Mouse (Mus musculus): ENCODE results near the gene Macf1.

The Macf1 gene

DNA sequence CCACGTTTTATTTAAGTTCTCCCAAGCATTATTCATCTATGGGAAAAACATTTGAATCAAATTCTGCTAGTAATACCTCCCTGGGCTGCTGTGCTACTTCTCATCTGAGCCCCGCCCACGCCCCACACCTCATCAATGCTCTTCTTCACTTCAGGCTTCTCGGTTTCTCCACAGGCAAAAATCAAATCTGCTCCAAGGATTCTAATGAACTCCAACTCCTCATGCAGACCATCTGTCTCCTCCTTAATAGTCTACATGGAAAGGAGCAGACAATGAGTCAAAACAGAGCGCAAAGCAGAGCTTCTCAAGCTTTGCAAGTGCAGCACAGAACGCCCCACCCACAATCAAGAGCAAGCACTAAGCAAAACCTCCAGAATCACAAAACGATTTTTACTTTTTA, 301.0 kb downstream of the Macf1 start:
- Histone ChIP-seq H3K4me1 (replicated peaks; ENCODE audit: low read depth, low read length) (0 out of 2 replicates have a peak, but pooled peaks cover 2% of the 10 kb centered on the region), H3K9me3 (ENCODE audit: low read length) (no peaks in the 10 kb centered on the region), H3K36me3 (ENCODE audit: insufficient read depth, low read length) (peaks cover 89% of the 10 kb centered on the region), H3K27me3 (ENCODE audit: insufficient read depth, low read length) (no peaks in the 10 kb centered on the region), H3K4me3 (replicated peaks; ENCODE audit: low read length) (no peak overlapping the region)
- no peak for TF ChIP-seq CTCF (conservative IDR thresholded peaks at IDR 0.05; ENCODE audit: low read length)

DNA sequence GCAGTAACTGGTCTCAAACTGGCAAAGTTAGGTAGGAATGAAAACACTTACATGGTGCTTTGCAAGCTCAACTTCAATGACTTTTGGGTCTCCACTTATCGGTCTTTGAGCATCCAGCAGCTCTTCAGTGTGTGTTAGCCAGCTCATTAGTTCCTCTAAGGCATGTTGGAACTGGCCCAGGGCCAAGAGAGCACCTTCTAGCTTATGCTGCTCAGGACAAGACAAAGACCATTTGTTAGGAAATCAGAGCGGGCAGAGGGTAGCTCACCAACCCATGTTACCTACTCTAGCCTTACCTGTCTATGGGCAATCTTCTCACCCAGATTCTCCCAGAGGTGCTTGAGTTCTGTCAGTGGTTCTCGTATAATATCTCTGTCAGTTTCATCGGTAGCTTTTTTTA, 302.1 kb downstream of the Macf1 start:
- Histone ChIP-seq H3K4me3 (replicated peaks; ENCODE audit: low read length) (no peak overlapping the region), H3K4me1 (replicated peaks; ENCODE audit: low read depth, low read length) (0 out of 2 replicates have a peak, but pooled peaks cover 2% of the 10 kb centered on the region), H3K36me3 (ENCODE audit: insufficient read depth, low read length) (peaks cover 93% of the 10 kb centered on the region), H3K27me3 (ENCODE audit: insufficient read depth, low read length) (no peaks in the 10 kb centered on the region), H3K9me3 (ENCODE audit: low read length) (no peaks in the 10 kb centered on the region)
- TF ChIP-seq NANOG (IDR thresholded peaks at IDR 0.05; ENCODE audit: borderline replicate concordance, low read length) (no peak), POU5F1 (IDR thresholded peaks at IDR 0.05; ENCODE audit: borderline replicate concordance, low read length) (no peak), CTCF (conservative IDR thresholded peaks at IDR 0.05; ENCODE audit: low read length) (no peak)

- Histone ChIP-seq H3K4me1 (replicated peaks; ENCODE audit: low read depth, low read length) (0 out of 2 replicates have a peak, but pooled peaks cover 2% of the 10 kb centered on the region), H3K27me3 (ENCODE audit: insufficient read depth, low read length) (no peaks in the 10 kb centered on the region), H3K4me3 (replicated peaks; ENCODE audit: low read length) (no peak overlapping the region), H3K9me3 (ENCODE audit: low read length) (no peaks in the 10 kb centered on the region), H3K36me3 (ENCODE audit: insufficient read depth, low read length) (peaks cover 93% of the 10 kb centered on the region)
- TF ChIP-seq POU5F1 (IDR thresholded peaks at IDR 0.05; ENCODE audit: borderline replicate concordance, low read length) (no peak), NANOG (IDR thresholded peaks at IDR 0.05; ENCODE audit: borderline replicate concordance, low read length) (no peak), CTCF (conservative IDR thresholded peaks at IDR 0.05; ENCODE audit: low read length) (no peak)
Observed at GRCm38 (mm10) chr4:123381598-123381997, 302.6 kb downstream of the Macf1 start.

DNA sequence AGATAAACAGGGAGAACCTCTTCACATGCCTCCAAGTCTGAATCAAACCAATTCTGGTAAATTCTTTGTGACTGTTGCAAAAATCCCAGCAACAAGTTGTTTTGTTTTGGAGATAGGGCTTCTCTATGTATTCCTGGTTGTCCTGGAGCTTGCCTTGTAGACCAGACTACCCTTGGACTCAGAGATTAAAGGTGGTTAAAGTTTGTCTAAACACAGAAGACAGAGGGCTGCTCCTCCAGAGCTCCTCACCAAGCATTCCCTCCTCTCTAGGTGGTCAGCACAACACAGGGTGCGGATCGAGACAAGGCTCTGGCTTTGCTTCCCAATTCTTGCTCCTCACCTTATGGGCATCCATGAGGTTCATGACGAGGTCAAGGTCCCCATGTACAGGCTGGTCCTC, 308.1 kb downstream of the Macf1 start:
- TF ChIP-seq POU5F1 (IDR thresholded peaks at IDR 0.05; ENCODE audit: borderline replicate concordance, low read length) = no peak
- no peak for TF ChIP-seq NANOG (IDR thresholded peaks at IDR 0.05; ENCODE audit: borderline replicate concordance, low read length)
- TF ChIP-seq CTCF (conservative IDR thresholded peaks at IDR 0.05; ENCODE audit: low read length) = no peak
- H3K27me3 ChIP-seq (ENCODE audit: insufficient read depth, low read length) = no peaks in the 10 kb centered on the region
- H3K36me3 ChIP-seq (ENCODE audit: insufficient read depth, low read length) = peaks cover 94% of the 10 kb centered on the region
- H3K9me3 ChIP-seq (ENCODE audit: low read length) = peaks cover 13% of the 10 kb centered on the region
- no peak overlapping the region for H3K4me3 ChIP-seq (replicated peaks; ENCODE audit: low read length)
- no peaks in the 10 kb centered on the region for H3K4me1 ChIP-seq (replicated peaks; ENCODE audit: low read depth, low read length)

GRCm38 (mm10) chr4:123374316-123375008, 309.7 kb downstream of the Macf1 start:
- peaks cover 13% of the 10 kb centered on the region for H3K9me3 ChIP-seq (ENCODE audit: low read length)
- TF ChIP-seq POU5F1 (IDR thresholded peaks at IDR 0.05; ENCODE audit: borderline replicate concordance, low read length) (no peak), NANOG (IDR thresholded peaks at IDR 0.05; ENCODE audit: borderline replicate concordance, low read length) (no peak), CTCF (conservative IDR thresholded peaks at IDR 0.05; ENCODE audit: low read length) (no peak)
- no peak overlapping the region for H3K4me3 ChIP-seq (replicated peaks; ENCODE audit: low read length)
- H3K36me3 ChIP-seq (ENCODE audit: insufficient read depth, low read length) = peaks cover 95% of the 10 kb centered on the region
- no peaks in the 10 kb centered on the region for H3K4me1 ChIP-seq (replicated peaks; ENCODE audit: low read depth, low read length)
- H3K27me3 ChIP-seq (ENCODE audit: insufficient read depth, low read length) = no peaks in the 10 kb centered on the region

DNA sequence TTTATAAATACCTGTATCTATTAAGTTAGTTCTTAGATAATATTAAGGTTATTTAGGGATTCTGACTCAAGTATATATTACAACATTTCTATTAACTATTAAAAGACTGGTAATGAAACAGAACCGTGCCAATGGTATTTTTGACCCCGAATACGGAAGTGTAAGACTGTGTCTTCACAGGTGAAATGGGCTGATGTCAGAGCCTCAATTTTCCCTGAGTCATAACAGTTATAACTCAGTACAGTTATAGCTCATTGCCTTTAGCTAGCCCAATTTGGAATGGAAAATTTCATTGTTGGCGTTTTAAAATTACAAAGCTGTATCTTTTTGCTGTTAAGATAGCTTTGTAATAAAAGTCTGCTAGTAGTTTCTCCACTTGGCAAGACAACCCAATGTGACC, 320.6 kb downstream of the Macf1 start:
- Histone ChIP-seq H3K4me3 (replicated peaks; ENCODE audit: low read length) (no peak overlapping the region), H3K4me1 (replicated peaks; ENCODE audit: low read depth, low read length) (no peaks in the 10 kb centered on the region), H3K9me3 (ENCODE audit: low read length) (no peaks in the 10 kb centered on the region), H3K36me3 (ENCODE audit: insufficient read depth, low read length) (peaks cover 92% of the 10 kb centered on the region), H3K27me3 (ENCODE audit: insufficient read depth, low read length) (no peaks in the 10 kb centered on the region)
- TF ChIP-seq POU5F1 (IDR thresholded peaks at IDR 0.05; ENCODE audit: borderline replicate concordance, low read length) = no peak
- TF ChIP-seq NANOG (IDR thresholded peaks at IDR 0.05; ENCODE audit: borderline replicate concordance, low read length) = no peak
- TF ChIP-seq CTCF (conservative IDR thresholded peaks at IDR 0.05; ENCODE audit: low read length) = no peak

DNA sequence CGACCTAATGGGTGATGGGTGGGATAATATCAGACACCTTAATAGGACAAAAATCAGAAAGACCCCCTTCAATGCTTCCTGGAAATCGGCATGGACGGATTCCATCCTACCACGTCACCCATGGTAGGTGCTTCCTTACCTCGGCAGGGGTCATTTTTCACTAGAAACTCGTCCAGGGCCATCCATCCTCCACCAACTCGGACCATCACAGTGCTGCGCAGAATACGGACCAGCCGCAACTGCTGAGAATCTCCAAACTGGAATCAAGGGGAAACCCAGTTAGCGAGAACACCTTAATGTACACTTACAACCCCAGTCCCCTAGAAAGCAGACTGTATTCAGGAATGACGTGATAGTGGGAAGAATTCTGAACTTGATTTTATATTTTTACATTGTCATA, 323.4 kb downstream of the Macf1 start:
- Histone ChIP-seq H3K4me3 (replicated peaks; ENCODE audit: low read length) (no peak overlapping the region), H3K4me1 (replicated peaks; ENCODE audit: low read depth, low read length) (peaks cover 11% of the 10 kb centered on the region), H3K36me3 (ENCODE audit: insufficient read depth, low read length) (peaks cover 80% of the 10 kb centered on the region), H3K9me3 (ENCODE audit: low read length) (no peaks in the 10 kb centered on the region), H3K27me3 (ENCODE audit: insufficient read depth, low read length) (no peaks in the 10 kb centered on the region)
- TF ChIP-seq CTCF (conservative IDR thresholded peaks at IDR 0.05; ENCODE audit: low read length) = no peak
- TF ChIP-seq NANOG (IDR thresholded peaks at IDR 0.05; ENCODE audit: borderline replicate concordance, low read length) = no peak
- no peak for TF ChIP-seq POU5F1 (IDR thresholded peaks at IDR 0.05; ENCODE audit: borderline replicate concordance, low read length)

DNA sequence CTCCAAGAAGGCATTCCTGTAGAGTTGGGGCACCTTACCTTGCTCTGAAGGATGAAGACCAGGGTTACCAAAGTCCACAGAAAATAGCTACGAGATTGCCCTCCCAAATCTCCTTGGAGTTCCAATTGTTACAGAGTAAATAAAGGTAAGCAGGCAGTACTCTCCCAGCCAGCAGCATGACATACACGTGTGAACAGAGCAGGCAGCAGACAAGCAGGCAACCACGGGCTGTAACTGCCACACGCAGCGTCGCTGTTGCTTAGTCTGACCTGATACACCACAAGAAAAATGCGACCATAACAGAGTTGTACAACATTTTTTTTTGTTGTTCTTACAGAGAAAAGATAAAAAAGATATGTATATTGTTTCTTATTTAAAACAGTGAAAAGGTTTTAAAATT, 325.5 kb downstream of the Macf1 start:
- Histone ChIP-seq H3K27me3 (ENCODE audit: insufficient read depth, low read length) (no peaks in the 10 kb centered on the region), H3K4me1 (replicated peaks; ENCODE audit: low read depth, low read length) (peaks cover 18% of the 10 kb centered on the region), H3K36me3 (ENCODE audit: insufficient read depth, low read length) (peaks cover 80% of the 10 kb centered on the region), H3K9me3 (ENCODE audit: low read length) (no peaks in the 10 kb centered on the region), H3K4me3 (replicated peaks; ENCODE audit: low read length) (no peak overlapping the region)
- no peak for TF ChIP-seq NANOG (IDR thresholded peaks at IDR 0.05; ENCODE audit: borderline replicate concordance, low read length)
- TF ChIP-seq CTCF (conservative IDR thresholded peaks at IDR 0.05; ENCODE audit: low read length) = no peak
- no peak for TF ChIP-seq POU5F1 (IDR thresholded peaks at IDR 0.05; ENCODE audit: borderline replicate concordance, low read length)

DNA sequence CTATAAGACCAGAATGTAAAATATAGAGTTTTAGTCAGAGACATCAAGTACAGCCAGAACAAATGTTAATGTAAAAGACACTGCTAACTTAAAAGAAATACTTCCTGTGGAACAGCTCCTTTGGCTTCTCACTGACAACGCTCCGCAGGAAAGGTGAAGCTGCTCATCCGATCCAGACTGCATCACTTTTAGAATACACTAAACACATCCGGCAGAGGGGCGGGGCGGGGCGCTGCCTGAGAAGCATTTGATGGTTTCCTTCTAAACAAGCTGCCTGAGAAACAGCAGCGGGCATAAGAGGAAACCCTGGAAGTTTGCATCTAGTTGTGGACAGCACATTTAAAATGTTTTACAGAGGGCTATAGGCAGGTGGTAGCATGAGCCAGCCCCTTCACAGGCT, 328.2 kb downstream of the Macf1 start:
- Histone ChIP-seq H3K4me3 (replicated peaks; ENCODE audit: low read length) (no peak overlapping the region), H3K9me3 (ENCODE audit: low read length) (no peaks in the 10 kb centered on the region), H3K36me3 (ENCODE audit: insufficient read depth, low read length) (peaks cover 79% of the 10 kb centered on the region), H3K4me1 (replicated peaks; ENCODE audit: low read depth, low read length) (peaks cover 23% of the 10 kb centered on the region), H3K27me3 (ENCODE audit: insufficient read depth, low read length) (no peaks in the 10 kb centered on the region)
- TF ChIP-seq POU5F1 (IDR thresholded peaks at IDR 0.05; ENCODE audit: borderline replicate concordance, low read length) (no peak), NANOG (IDR thresholded peaks at IDR 0.05; ENCODE audit: borderline replicate concordance, low read length) (no peak), CTCF (conservative IDR thresholded peaks at IDR 0.05; ENCODE audit: low read length) (no peak)

Measured in E14TG2a.4 (cell line).